Mouse (Mus musculus) limb, embryonic 10.5 days (tissue): ENCODE results near the gene Ppp1r2. TPM values are rescaled to one million over a fixed set of nuclear protein-coding genes. Genes with fewer than 3 reads are reported as not detected.
A peak's percentile ranks its signal among the peaks of the same experiment; 100 is the strongest.
"Not testable (repeated sequence)": the region's sequence is repeated elsewhere in the genome, so short reads cannot be mapped to it uniquely, and the experiment has no call there.

Experiments
- DNase-seq: peaks from one replicate; pipeline ENCODE4 v3.0.0-alpha.2; 2017; ENCODE audit warnings: low spot score
- H3K27ac ChIP-seq: fragments of 300-500 bp; sonication (generic); 2 replicates; pipeline ENCODE4 v1.5.1; 2016; ENCODE audit warnings: mild to moderate bottlenecking
- H3K27me3 ChIP-seq: fragments of 300-500 bp; sonication (generic); 2 replicates; pipeline ENCODE4 v1.6.1; 2016; ENCODE audit warnings: low read depth, mild to moderate bottlenecking; ENCODE audit not compliant: poor library complexity, severe bottlenecking
- H3K36me3 ChIP-seq: fragments of 300-500 bp; sonication (generic); 2 replicates; pipeline ENCODE4 v1.6.1; 2016; ENCODE audit warnings: mild to moderate bottlenecking, moderate library complexity
- H3K4me1 ChIP-seq: fragments of 300-500 bp; sonication (generic); 2 replicates; pipeline ENCODE4 v1.6.1; 2016
- H3K4me3 ChIP-seq: fragments of 300-500 bp; sonication (generic); 2 replicates; pipeline ENCODE4 v1.5.1; 2016; ENCODE audit warnings: mild to moderate bottlenecking, moderate library complexity
- H3K9me3 ChIP-seq: fragments of 300-500 bp; sonication (generic); replicated peaks from 2 replicates; pipeline ENCODE4 v1.6.1; 2016; ENCODE audit warnings: mild to moderate bottlenecking
- WGBS: fragments of 180-500 bp; shearing (Covaris S2); methylation state at CpG from one replicate; pipeline ENCODE4 v1.1.7; 2016; 5-methylcytosine and 5-hydroxymethylcytosine counted together
- polyA plus RNA-seq: library from polyadenylated mRNA; unstranded; fragments of >200 nt; fragmentation: Nextera tagmentation; extraction: Ambion mirVana; gene quantifications from 2 replicates; pipeline ENCODE4 v1.2.1, GENCODE M21; 2016

Ppp1r2 gene
- polyA plus RNA-seq: 84.6 and 89.8 TPM in 2 replicates

GRCm38 (mm10) chr16:31274674-31275460 is at the start of gene Ppp1r2:
TSS of gene Ppp1r2 (minus strand) at chr16:31275277.
- WGBS: under 1% methylated on average over 82 of the region's 83 CpGs
- DNase-seq: peak; percentile 96
- Histone ChIP-seq H3K27me3 (no peaks in the 10 kb centered on the region), H3K4me1 (peaks cover 27% of the 10 kb centered on the region), H3K36me3 (peaks cover 27% of the 10 kb centered on the region), H3K9me3 (no peaks in the 10 kb centered on the region), H3K27ac (peak within 1 kb of the TSS; percentile 97), H3K4me3 (peak within 1 kb of the TSS; percentile 84)

- Histone ChIP-seq H3K27ac (no peak overlapping the region), H3K4me3 (no peak overlapping the region), H3K36me3 (no peaks in the 10 kb centered on the region), H3K9me3 (no peaks in the 10 kb centered on the region), H3K27me3 (no peaks in the 10 kb centered on the region), H3K4me1 (peaks cover 11% of the 10 kb centered on the region)
- DNase-seq: no peak
- WGBS: 86% methylated on average over 4 of the region's 4 CpGs
These were observed 46.4 kb upstream of the Ppp1r2 start for GRCm38 (mm10) chr16:31321501-31321900.

GRCm38 (mm10) chr16:31320954-31321353 is 45.9 kb upstream of the Ppp1r2 start:
- no peak overlapping the region for H3K4me3 ChIP-seq
- 92% methylated on average over 7 of the region's 7 CpGs for WGBS
- H3K4me1 ChIP-seq: peaks cover 13% of the 10 kb centered on the region
- no peaks in the 10 kb centered on the region for H3K36me3 ChIP-seq
- H3K27ac ChIP-seq: no peak overlapping the region
- DNase-seq: no peak
- no peaks in the 10 kb centered on the region for H3K27me3 ChIP-seq
- H3K9me3 ChIP-seq: no peaks in the 10 kb centered on the region

DNA sequence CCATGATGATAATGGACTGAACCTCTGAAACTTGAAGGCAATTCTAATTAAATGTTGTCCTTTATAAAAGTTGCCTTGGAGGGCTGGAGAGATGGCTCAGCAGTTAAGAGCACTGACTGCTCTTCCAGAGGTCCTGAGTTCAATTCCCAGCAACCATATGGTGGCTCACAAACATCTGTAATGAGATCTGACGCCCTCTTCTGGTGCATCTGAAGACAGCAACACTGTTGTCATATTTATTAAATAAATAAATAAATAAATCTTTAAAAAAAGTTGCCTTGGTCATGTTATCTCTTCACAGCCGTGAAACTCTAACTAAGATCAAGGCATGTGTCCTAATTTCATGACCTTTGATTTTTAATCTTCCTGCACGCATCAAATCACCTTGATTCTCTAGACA is 44.6 kb upstream of the Ppp1r2 start:
- not testable (repeated sequence) for H3K9me3 ChIP-seq, H3K27me3 ChIP-seq, H3K4me3 ChIP-seq, DNase-seq, H3K27ac ChIP-seq, H3K36me3 ChIP-seq
- 83% methylated on average over 3 of the region's 3 CpGs for WGBS
- H3K4me1 ChIP-seq: peaks cover 16% of the 10 kb centered on the region

- no peaks in the 10 kb centered on the region for H3K9me3 ChIP-seq
- DNase-seq: no peak
- no peaks in the 10 kb centered on the region for H3K27me3 ChIP-seq
- H3K36me3 ChIP-seq: no peaks in the 10 kb centered on the region
- WGBS: 84% methylated on average over 4 of the region's 4 CpGs
- no peak overlapping the region for H3K4me3 ChIP-seq
- H3K27ac ChIP-seq: no peak overlapping the region
- peaks cover 20% of the 10 kb centered on the region for H3K4me1 ChIP-seq
These were observed 44.2 kb upstream of the Ppp1r2 start for GRCm38 (mm10) chr16:31319316-31319715.

DNA sequence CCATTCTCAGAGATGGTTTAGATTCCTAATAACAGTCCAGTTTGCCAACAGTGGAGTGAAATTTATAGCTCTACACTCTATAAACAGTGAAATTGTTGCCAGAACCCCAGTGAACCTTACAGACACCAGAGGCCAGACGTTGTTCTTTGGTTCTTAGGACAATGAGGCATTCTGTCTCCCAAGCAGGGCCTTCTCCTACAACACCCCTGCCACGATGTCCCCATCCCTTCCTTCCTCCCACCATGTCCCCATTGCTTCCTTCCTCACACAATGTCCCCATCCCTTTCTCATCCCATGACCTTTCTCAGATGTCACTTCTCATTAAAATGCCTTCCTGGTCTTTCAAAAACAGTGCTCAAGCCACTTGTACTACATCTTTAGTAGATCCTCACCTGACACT is 43.3 kb upstream of the Ppp1r2 start:
- WGBS: 73% methylated on average over 2 of the region's 2 CpGs
- no peaks in the 10 kb centered on the region for H3K36me3 ChIP-seq
- no peaks in the 10 kb centered on the region for H3K9me3 ChIP-seq
- no peaks in the 10 kb centered on the region for H3K27me3 ChIP-seq
- H3K4me1 ChIP-seq: peaks cover 29% of the 10 kb centered on the region
- no peak for DNase-seq
- H3K27ac ChIP-seq: no peak overlapping the region
- no peak overlapping the region for H3K4me3 ChIP-seq

- H3K4me3 ChIP-seq, DNase-seq, H3K27me3 ChIP-seq, H3K36me3 ChIP-seq, H3K9me3 ChIP-seq: not testable (repeated sequence)
- peaks cover 39% of the 10 kb centered on the region for H3K4me1 ChIP-seq
- 74% methylated on average over 12 of the region's 12 CpGs for WGBS
- peak overlapping the region; percentile 53; the same call in 1 of the 2 replicates for H3K27ac ChIP-seq
These were observed 41.4 kb upstream of the Ppp1r2 start for GRCm38 (mm10) chr16:31316246-31317143.

GRCm38 (mm10) chr16:31315294-31315693 is 40.2 kb upstream of the Ppp1r2 start:
- DNase-seq: no peak
- H3K36me3 ChIP-seq: no peaks in the 10 kb centered on the region
- no peaks in the 10 kb centered on the region for H3K9me3 ChIP-seq
- H3K4me3 ChIP-seq: no peak overlapping the region
- 88% methylated on average over 4 of the region's 4 CpGs for WGBS
- peak overlapping the region; percentile 80 for H3K27ac ChIP-seq
- H3K27me3 ChIP-seq: no peaks in the 10 kb centered on the region
- H3K4me1 ChIP-seq: peaks cover 41% of the 10 kb centered on the region

GRCm38 (mm10) chr16:31314497-31315233 is 39.6 kb upstream of the Ppp1r2 start, which contains the start of gene Apod:
TSS of gene Apod (minus strand) at chr16:31314808.
- 72% methylated on average over 9 of the region's 9 CpGs for WGBS
- Histone ChIP-seq H3K36me3 (no peaks in the 10 kb centered on the region), H3K9me3 (no peaks in the 10 kb centered on the region), H3K4me1 (peaks cover 41% of the 10 kb centered on the region), H3K27ac (peak within 1 kb of the TSS; percentile 80), H3K27me3 (no peaks in the 10 kb centered on the region), H3K4me3 (no peak within 1 kb of the TSS)
- DNase-seq: peak; percentile 36

DNA sequence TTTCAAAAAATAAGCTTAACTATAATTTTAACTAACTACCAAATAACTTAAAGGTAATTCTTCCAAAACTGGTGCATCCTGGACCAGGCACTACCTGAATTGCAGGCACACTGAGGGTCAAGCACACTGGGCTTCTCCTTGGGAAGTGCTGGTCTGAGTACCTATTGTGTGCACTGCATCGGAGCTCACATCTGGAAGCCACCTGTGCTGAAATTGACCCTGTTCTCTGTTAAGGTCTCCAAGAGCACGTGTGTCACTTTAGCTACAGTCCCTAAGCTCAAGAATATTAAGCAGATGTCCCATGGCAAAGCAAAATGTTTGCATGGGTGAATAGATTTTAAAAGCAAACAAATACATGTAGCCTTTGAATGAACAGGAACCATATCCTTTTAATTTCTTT is 38.5 kb upstream of the Ppp1r2 start:
- Histone ChIP-seq H3K4me3 (no peak overlapping the region), H3K27ac (peak overlapping the region; percentile 80), H3K9me3 (no peaks in the 10 kb centered on the region), H3K4me1 (peaks cover 41% of the 10 kb centered on the region), H3K27me3 (no peaks in the 10 kb centered on the region), H3K36me3 (no peaks in the 10 kb centered on the region)
- DNase-seq: peak; percentile 69
- 17% methylated on average over 2 of the region's 2 CpGs for WGBS

GRCm38 (mm10) chr16:31312296-31312695 is 37.2 kb upstream of the Ppp1r2 start:
- no peak for DNase-seq
- Histone ChIP-seq H3K9me3 (no peaks in the 10 kb centered on the region), H3K27ac (peak overlapping the region; percentile 80; the same call in 1 of the 2 replicates), H3K36me3 (no peaks in the 10 kb centered on the region), H3K27me3 (no peaks in the 10 kb centered on the region), H3K4me1 (peaks cover 41% of the 10 kb centered on the region), H3K4me3 (no peak overlapping the region)
- 95% methylated on average over 3 of the region's 3 CpGs for WGBS

DNA sequence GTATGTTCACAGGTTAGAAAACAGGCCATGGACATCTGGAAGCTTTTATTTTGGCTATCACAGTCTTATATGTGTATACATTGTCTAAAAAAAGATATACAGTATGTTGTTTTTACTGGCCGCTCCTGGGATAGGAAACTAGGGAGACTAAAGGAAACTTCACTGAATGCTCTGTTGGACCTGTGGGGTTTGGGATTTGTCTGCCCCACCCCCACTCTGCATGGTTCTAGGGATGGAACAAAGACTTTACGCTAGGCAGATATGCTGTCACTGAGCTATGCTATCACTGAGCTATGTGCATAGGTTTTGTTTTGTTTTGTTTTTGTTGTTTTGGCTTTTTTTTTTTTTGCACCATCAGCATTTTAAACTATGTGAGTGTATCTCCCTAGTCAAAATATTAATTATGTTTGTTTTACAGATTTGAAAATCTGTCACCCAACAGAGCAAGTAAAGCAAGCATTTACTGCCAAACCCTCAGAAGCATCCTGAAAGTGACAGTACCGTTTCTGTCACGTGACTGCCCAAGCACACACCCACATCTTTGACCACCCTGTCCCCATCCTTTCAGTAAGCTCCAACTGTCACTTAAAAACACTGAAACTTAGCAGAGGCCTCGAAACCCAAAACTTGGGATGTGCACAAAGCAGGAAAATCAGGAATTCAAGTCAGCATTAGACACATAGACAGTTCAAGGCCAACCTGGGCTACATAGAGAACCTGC is 30.3 kb upstream of the Ppp1r2 start:
- H3K4me1 ChIP-seq: peaks cover 9% of the 10 kb centered on the region
- H3K9me3 ChIP-seq: no peaks in the 10 kb centered on the region
- no peaks in the 10 kb centered on the region for H3K27me3 ChIP-seq
- 81% methylated on average over 5 of the region's 5 CpGs for WGBS
- H3K4me3 ChIP-seq: no peak overlapping the region
- H3K36me3 ChIP-seq: no peaks in the 10 kb centered on the region
- DNase-seq: no peak
- H3K27ac ChIP-seq: no peak overlapping the region
